Mouse (Mus musculus) brain, embryonic 14.5 days (tissue): ENCODE data around the gene Ddx6.

Source experiments
- CTCF ChIP-seq: fragments of 200-500 bp; IDR thresholded peaks from 2 replicates; pipeline ENCODE4 v1.5.1; 2012; ENCODE audit warnings: inconsistent platforms, mild to moderate bottlenecking, moderate library complexity, borderline replicate concordance; ENCODE audit not compliant: insufficient read depth, insufficient read length; ENCODE audit errors: extremely low read depth
- POLR2A ChIP-seq: fragments of 200-500 bp; IDR thresholded peaks from 2 replicates; pipeline ENCODE4 v1.6.1; 2012; ENCODE audit warnings: mild to moderate bottlenecking, inconsistent platforms, borderline replicate concordance; ENCODE audit not compliant: poor library complexity, insufficient read depth, insufficient read length, severe bottlenecking; ENCODE audit errors: extremely low read depth

DNA sequence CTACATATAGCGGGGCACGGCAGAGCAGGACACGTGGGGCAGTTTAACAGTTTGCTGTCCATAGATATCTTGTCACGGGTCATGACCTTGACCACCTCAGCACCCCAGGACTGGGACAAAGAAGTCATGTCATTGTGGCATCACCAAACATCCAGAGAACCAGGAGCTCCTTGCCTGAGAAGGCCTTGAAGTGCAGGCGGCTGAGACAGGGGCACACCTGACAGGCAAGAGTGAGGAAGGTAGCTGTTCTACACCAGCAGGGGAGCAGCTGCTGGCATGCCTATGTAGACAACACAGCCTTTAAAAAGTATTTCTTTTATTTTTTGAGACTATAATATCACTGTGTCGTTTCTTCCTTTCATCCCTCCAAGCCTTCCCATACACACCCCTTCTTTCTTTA, 41.7 kb downstream of the Ddx6 start:
- TF ChIP-seq CTCF (no peak), POLR2A (no peak)
